Mouse (Mus musculus): ENCODE measurements at regions not wholly inside any gene's neighbourhood (a gene's known extent, or its start where the extent isn't known, plus 50 kb on each side); places are given as distances from the start of the nearest gene placed in this dataset.
A peak's percentile ranks its signal among the peaks of the same experiment; 100 is the strongest.

- H3K4me2 ChIP-seq (replicated peaks; ENCODE audit: low read depth, low read length, severe bottlenecking): no peak overlapping the region
- no peak overlapping the region for H3K4me3 ChIP-seq (replicated peaks; ENCODE audit: low read length)
- ATAC-seq (ENCODE audit: low FRiP score, low read depth) (no peak), DNase-seq (ENCODE audit: low spot score) (no peak)
- H3K36me3 ChIP-seq (ENCODE audit: control insufficient read depth, insufficient read depth, low read length): no peaks in the 10 kb centered on the region
- TF ChIP-seq POLR2A (IDR thresholded peaks at IDR 0.05; ENCODE audit: borderline replicate concordance, extremely low read depth, insufficient read depth, insufficient read length): no peak
- H3K9me3 ChIP-seq (ENCODE audit: control insufficient read depth, low read length): no peaks in the 10 kb centered on the region
- no peaks in the 10 kb centered on the region for H3K4me1 ChIP-seq (ENCODE audit: control insufficient read depth, insufficient read depth, low read length)
- H3K27ac ChIP-seq (replicated peaks; ENCODE audit: low read depth, low read length): no peak overlapping the region
- 52% methylated on average over 1 of the region's 1 CpGs for WGBS
- H3K9ac ChIP-seq (ENCODE audit: low read depth, low read length, severe bottlenecking): no peak overlapping the region
- H3K27me3 ChIP-seq (ENCODE audit: control insufficient read depth, insufficient read depth, low read length): no peaks in the 10 kb centered on the region
Observed at GRCm38 (mm10) chr3:134000595-134000994, 235.7 kb upstream of the Cxxc4 start.

GRCm38 (mm10) chr3:134014805-134015204, 221.5 kb upstream of the Cxxc4 start:
- Histone ChIP-seq H3K36me3 (ENCODE audit: control insufficient read depth, insufficient read depth, low read length) (no peaks in the 10 kb centered on the region), H3K4me1 (ENCODE audit: control insufficient read depth, insufficient read depth, low read length) (no peaks in the 10 kb centered on the region), H3K27ac (replicated peaks; ENCODE audit: low read depth, low read length) (no peak overlapping the region), H3K27me3 (ENCODE audit: control insufficient read depth, insufficient read depth, low read length) (no peaks in the 10 kb centered on the region), H3K9me3 (ENCODE audit: control insufficient read depth, low read length) (no peaks in the 10 kb centered on the region), H3K9ac (ENCODE audit: low read depth, low read length, severe bottlenecking) (no peak overlapping the region), H3K4me3 (replicated peaks; ENCODE audit: low read length) (no peak overlapping the region), H3K4me2 (replicated peaks; ENCODE audit: low read depth, low read length, severe bottlenecking) (no peak overlapping the region)
- 18% methylated on average over 2 of the region's 2 CpGs for WGBS
- DNase-seq (ENCODE audit: low spot score) (no peak), ATAC-seq (ENCODE audit: low FRiP score, low read depth) (no peak)
- no peak for TF ChIP-seq POLR2A (IDR thresholded peaks at IDR 0.05; ENCODE audit: borderline replicate concordance, extremely low read depth, insufficient read depth, insufficient read length)

GRCm38 (mm10) chr3:134015412-134015811, 220.9 kb upstream of the Cxxc4 start:
- no peak for TF ChIP-seq POLR2A (IDR thresholded peaks at IDR 0.05; ENCODE audit: borderline replicate concordance, extremely low read depth, insufficient read depth, insufficient read length)
- H3K9ac ChIP-seq (ENCODE audit: low read depth, low read length, severe bottlenecking): no peak overlapping the region
- DNase-seq (ENCODE audit: low spot score) (no peak), ATAC-seq (ENCODE audit: low FRiP score, low read depth) (no peak)
- no peaks in the 10 kb centered on the region for H3K27me3 ChIP-seq (ENCODE audit: control insufficient read depth, insufficient read depth, low read length)
- H3K4me1 ChIP-seq (ENCODE audit: control insufficient read depth, insufficient read depth, low read length): no peaks in the 10 kb centered on the region
- no peaks in the 10 kb centered on the region for H3K36me3 ChIP-seq (ENCODE audit: control insufficient read depth, insufficient read depth, low read length)
- H3K9me3 ChIP-seq (ENCODE audit: control insufficient read depth, low read length): no peaks in the 10 kb centered on the region
- H3K4me3 ChIP-seq (replicated peaks; ENCODE audit: low read length): no peak overlapping the region
- H3K4me2 ChIP-seq (replicated peaks; ENCODE audit: low read depth, low read length, severe bottlenecking): no peak overlapping the region
- H3K27ac ChIP-seq (replicated peaks; ENCODE audit: low read depth, low read length): no peak overlapping the region
- 80% methylated on average over 3 of the region's 3 CpGs for WGBS

GRCm38 (mm10) chr3:134033862-134034261, 202.4 kb upstream of the Cxxc4 start:
- H3K9me3 ChIP-seq (ENCODE audit: control insufficient read depth, low read length): no peaks in the 10 kb centered on the region
- no peak overlapping the region for H3K4me3 ChIP-seq (replicated peaks; ENCODE audit: low read length)
- DNase-seq (ENCODE audit: low spot score) (peak; percentile 23), ATAC-seq (ENCODE audit: low FRiP score, low read depth) (no peak)
- no peaks in the 10 kb centered on the region for H3K4me1 ChIP-seq (ENCODE audit: control insufficient read depth, insufficient read depth, low read length)
- no peaks in the 10 kb centered on the region for H3K27me3 ChIP-seq (ENCODE audit: control insufficient read depth, insufficient read depth, low read length)
- no peaks in the 10 kb centered on the region for H3K36me3 ChIP-seq (ENCODE audit: control insufficient read depth, insufficient read depth, low read length)
- 51% methylated on average over 5 of the region's 5 CpGs for WGBS
- H3K9ac ChIP-seq (ENCODE audit: low read depth, low read length, severe bottlenecking): no peak overlapping the region
- H3K27ac ChIP-seq (replicated peaks; ENCODE audit: low read depth, low read length): no peak overlapping the region
- H3K4me2 ChIP-seq (replicated peaks; ENCODE audit: low read depth, low read length, severe bottlenecking): no peak overlapping the region
- TF ChIP-seq POLR2A (IDR thresholded peaks at IDR 0.05; ENCODE audit: borderline replicate concordance, extremely low read depth, insufficient read depth, insufficient read length): no peak

GRCm38 (mm10) chr3:134036310-134036934, 199.9 kb upstream of the Cxxc4 start:
- Histone ChIP-seq H3K27me3 (ENCODE audit: control insufficient read depth, insufficient read depth, low read length) (no peaks in the 10 kb centered on the region), H3K4me2 (replicated peaks; ENCODE audit: low read depth, low read length, severe bottlenecking) (no peak overlapping the region), H3K36me3 (ENCODE audit: control insufficient read depth, insufficient read depth, low read length) (no peaks in the 10 kb centered on the region), H3K4me1 (ENCODE audit: control insufficient read depth, insufficient read depth, low read length) (no peaks in the 10 kb centered on the region), H3K9ac (ENCODE audit: low read depth, low read length, severe bottlenecking) (no peak overlapping the region), H3K9me3 (ENCODE audit: control insufficient read depth, low read length) (no peaks in the 10 kb centered on the region), H3K4me3 (replicated peaks; ENCODE audit: low read length) (no peak overlapping the region), H3K27ac (replicated peaks; ENCODE audit: low read depth, low read length) (no peak overlapping the region)
- TF ChIP-seq POLR2A (IDR thresholded peaks at IDR 0.05; ENCODE audit: borderline replicate concordance, extremely low read depth, insufficient read depth, insufficient read length): no peak
- ATAC-seq (ENCODE audit: low FRiP score, low read depth) (no peak), DNase-seq (ENCODE audit: low spot score) (no peak)
- 92% methylated on average over 6 of the region's 6 CpGs for WGBS

- Histone ChIP-seq H3K4me3 (replicated peaks; ENCODE audit: low read length) (no peak overlapping the region), H3K9me3 (ENCODE audit: control insufficient read depth, low read length) (no peaks in the 10 kb centered on the region), H3K36me3 (ENCODE audit: control insufficient read depth, insufficient read depth, low read length) (no peaks in the 10 kb centered on the region), H3K27ac (replicated peaks; ENCODE audit: low read depth, low read length) (no peak overlapping the region), H3K9ac (ENCODE audit: low read depth, low read length, severe bottlenecking) (no peak overlapping the region), H3K27me3 (ENCODE audit: control insufficient read depth, insufficient read depth, low read length) (no peaks in the 10 kb centered on the region), H3K4me1 (ENCODE audit: control insufficient read depth, insufficient read depth, low read length) (no peaks in the 10 kb centered on the region), H3K4me2 (replicated peaks; ENCODE audit: low read depth, low read length, severe bottlenecking) (no peak overlapping the region)
- DNase-seq (ENCODE audit: low spot score) (no peak), ATAC-seq (ENCODE audit: low FRiP score, low read depth) (no peak)
- no peak for TF ChIP-seq POLR2A (IDR thresholded peaks at IDR 0.05; ENCODE audit: borderline replicate concordance, extremely low read depth, insufficient read depth, insufficient read length)
Observed at GRCm38 (mm10) chr3:134050649-134051048, 185.6 kb upstream of the Cxxc4 start.
